Mouse (Mus musculus) liver, postnatal 0 days (tissue): ENCODE measurements around the gene Ros1.

Experiments used
- CTCF ChIP-seq: sonication (generic); IDR thresholded peaks from 2 replicates; pipeline ENCODE4 v1.5.1; 2016; ENCODE audit warnings: antibody characterized with exemption, low read depth
- EP300 ChIP-seq: IDR thresholded peaks from 2 replicates; pipeline ENCODE4 v1.6.1; 2016; ENCODE audit warnings: antibody characterized with exemption, low read depth, mild to moderate bottlenecking

GRCm38 (mm10) chr10:52233969-52234653 lies 39.1 kb upstream of the Ros1 start:
- TF ChIP-seq CTCF: no peak
- TF ChIP-seq EP300: no peak
